Mouse (Mus musculus) Patski (cell line): Measurements from ENCODE around the gene Tial1. TPM values are rescaled to one million over a fixed set of nuclear protein-coding genes. Genes with fewer than 3 reads are reported as not detected.

Experiments
- ATAC-seq: fragments of 100-300 bp; one replicate; pipeline ENCODE4 v1.8.0; 2021
- CTCF ChIA-PET: fragments of 350-600 bp; sonication (Branson Sonifier 250); formaldehyde crosslinking; loops from one replicate; lab custom pipeline; 2022; ENCODE audit warnings: inconsistent platforms; lab: Charles Lee
- POLR2A ChIA-PET: fragments of 350-600 bp; sonication (Branson Sonifier 250); formaldehyde crosslinking; loops from one replicate; lab custom pipeline; 2022; ENCODE audit warnings: antibody characterized with exemption, inconsistent platforms; lab: Charles Lee
- DNase-seq: peaks from one replicate; pipeline ENCODE4 v3.0.0-alpha.2; 2011; ENCODE audit warnings: low read depth, low spot score
- H3K27me3 ChIP-seq: fragments of 371-371 bp; one replicate; pipeline ENCODE4 v1.5.1; 2021
- CTCF ChIP-seq: fragments of 100-300 bp; IDR thresholded peaks from one replicate; pipeline ENCODE4 v1.5.1; 2021
- in situ Hi-C: fragments of 300-500 bp; cut with MboI; formaldehyde crosslinking; loops from 3 replicates; pipeline ENCODE4 v1.11.1; 2018; ENCODE audit warnings: low pct_unique_long_range_greater_than_20kb, mixed read lengths
- polyA plus RNA-seq: library from polyadenylated mRNA; unstranded; gene quantifications from one replicate; pipeline ENCODE4 v1.2.3, GENCODE M21; 2021

Tial1 gene
- polyA plus RNA-seq, 1 experiment from 2014 or later, result 82.0 TPM

GRCm38 (mm10) chr7:128403128-128403527 lies 58.4 kb downstream of the Tial1 start:
- no peaks in the 10 kb centered on the region for H3K27me3 ChIP-seq
- DNase-seq (no peak), ATAC-seq (no peak)
- TF ChIP-seq CTCF, result no peak
- POLR2A ChIA-PET, result no interaction called here
- CTCF ChIA-PET, result no interaction called here
- in situ Hi-C loops, result no loop called here

GRCm38 (mm10) chr7:128402577-128402976 lies 58.9 kb downstream of the Tial1 start:
- TF ChIP-seq CTCF, result no peak
- no peak for DNase-seq
- CTCF ChIA-PET, result no interaction called here
- in situ Hi-C loops, result no loop called here
- no peak for ATAC-seq
- POLR2A ChIA-PET, result no interaction called here
- H3K27me3 ChIP-seq, result no peaks in the 10 kb centered on the region

GRCm38 (mm10) chr7:128398664-128399063 lies 62.9 kb downstream of the Tial1 start:
- POLR2A ChIA-PET, result no interaction called here
- no peaks in the 10 kb centered on the region for H3K27me3 ChIP-seq
- ATAC-seq (no peak), DNase-seq (no peak)
- CTCF ChIA-PET, result interaction anchor here (1.5 to 1.6 kb wide), 2 partner anchors 22 to 27 kb away, joined by 3 to 5 read pairs; no protein-coding TSS in a partner anchor
- TF ChIP-seq CTCF, result no peak
- in situ Hi-C loops, result no loop called here

GRCm38 (mm10) chr7:128397066-128397465 lies 64.5 kb downstream of the Tial1 start:
- no peaks in the 10 kb centered on the region for H3K27me3 ChIP-seq
- ChIA-PET POLR2A (no interaction called here), CTCF (interaction anchor here (0.8 to 1.6 kb wide), 3 partner anchors 10 to 40 kb away, joined by 3 to 5 read pairs (median 5); no protein-coding TSS in a partner anchor)
- no peak for DNase-seq
- TF ChIP-seq CTCF, result no peak
- ATAC-seq, result no peak
- in situ Hi-C loops, result no loop called here

GRCm38 (mm10) chr7:128393756-128394155 lies 67.8 kb downstream of the Tial1 start:
- CTCF ChIA-PET, result no interaction called here
- in situ Hi-C loops, result no loop called here

GRCm38 (mm10) chr7:128392972-128393314 lies 68.6 kb downstream of the Tial1 start:
- ATAC-seq (no peak), DNase-seq (no peak)
- no peaks in the 10 kb centered on the region for H3K27me3 ChIP-seq
- ChIA-PET CTCF (no interaction called here), POLR2A (no interaction called here)
- in situ Hi-C loops, result no loop called here
- TF ChIP-seq CTCF, result no peak

More at GRCm38 (mm10) chr7:128393756-128394155, 67.8 kb downstream of the Tial1 start:
- TF ChIP-seq CTCF, result no peak
- ATAC-seq (no peak), DNase-seq (no peak)
- H3K27me3 ChIP-seq, result no peaks in the 10 kb centered on the region
- POLR2A ChIA-PET, result no interaction called here

GRCm38 (mm10) chr7:128392071-128392971 lies 69.2 kb downstream of the Tial1 start:
- ChIA-PET POLR2A (no interaction called here), CTCF (no interaction called here)
- ATAC-seq, result no peak

GRCm38 (mm10) chr7:128391267-128392057 lies 70.1 kb downstream of the Tial1 start:
- ChIA-PET POLR2A (no interaction called here), CTCF (no interaction called here)
- no peak for DNase-seq
- in situ Hi-C loops, result no loop called here
- TF ChIP-seq CTCF, result no peak
- no peak for ATAC-seq
- no peaks in the 10 kb centered on the region for H3K27me3 ChIP-seq

More at GRCm38 (mm10) chr7:128392071-128392971, 69.2 kb downstream of the Tial1 start:
- in situ Hi-C loops, result no loop called here
- TF ChIP-seq CTCF, result no peak
- no peaks in the 10 kb centered on the region for H3K27me3 ChIP-seq
- no peak for DNase-seq

Other genes with a start within 250 kb of the Tial1 start
- gene Armc5, start 224.4 kb downstream of the Tial1 start, polyA plus RNA-seq, result 17.3 TPM
- 5.4 TPM for gene 9130023H24Rik, start 223.7 kb downstream of the Tial1 start, polyA plus RNA-seq
- gene Tgfb1i1, start 214.9 kb downstream of the Tial1 start, polyA plus RNA-seq, result 98.6 TPM
- gene Slc5a2, start 196.1 kb downstream of the Tial1 start, polyA plus RNA-seq, result 0.27 TPM
- 25.3 TPM for gene BC017158, start 163.5 kb downstream of the Tial1 start, polyA plus RNA-seq
- gene Rgs10, start 43.0 kb downstream of the Tial1 start, polyA plus RNA-seq, result 111 TPM
- gene Bag3, start 61.9 kb upstream of the Tial1 start, polyA plus RNA-seq, result 56.0 TPM
- gene Inpp5f, start 149.6 kb upstream of the Tial1 start, polyA plus RNA-seq, result 44.3 TPM